Mouse (Mus musculus) forelimb bud, embryonic 11.5 days (tissue): ENCODE measurements around the gene Slc25a18.

Source experiments
- DNase-seq: peaks from one replicate; pipeline ENCODE4 v3.0.0-alpha.2; 2012; ENCODE audit warnings: low read depth, low spot score

The Slc25a18 gene

GRCm38 (mm10) chr6:120841754-120842153, 68.4 kb downstream of the Slc25a18 start:
- no peak for DNase-seq
